Mouse (Mus musculus) neutrophil, adult 5-6 weeks (primary cell): ENCODE results near the gene Hs1bp3. TPM values are rescaled to one million over a fixed set of nuclear protein-coding genes. Genes with fewer than 3 reads are reported as not detected.

ENCODE experiments used
- ATAC-seq: fragments of 151-379, 151-347 bp; 2 replicates; pipeline ENCODE4 v1.8.0; 2017; ENCODE audit warnings: mild to moderate bottlenecking, moderate TSS enrichment; ENCODE audit not compliant: insufficient number of reproducible peaks, poor library complexity, low FRiP score, severe bottlenecking; ENCODE audit errors: extremely low read depth
- total RNA-seq: library from RNA; stranded (forward); fragments of 200-1000 nt; gene quantifications from 2 replicates; pipeline ENCODE4 v1.2.3, GENCODE M21; 2017

The Hs1bp3 gene
- total RNA-seq, 1 experiment from 2014 or later: 5.5 TPM

DNA sequence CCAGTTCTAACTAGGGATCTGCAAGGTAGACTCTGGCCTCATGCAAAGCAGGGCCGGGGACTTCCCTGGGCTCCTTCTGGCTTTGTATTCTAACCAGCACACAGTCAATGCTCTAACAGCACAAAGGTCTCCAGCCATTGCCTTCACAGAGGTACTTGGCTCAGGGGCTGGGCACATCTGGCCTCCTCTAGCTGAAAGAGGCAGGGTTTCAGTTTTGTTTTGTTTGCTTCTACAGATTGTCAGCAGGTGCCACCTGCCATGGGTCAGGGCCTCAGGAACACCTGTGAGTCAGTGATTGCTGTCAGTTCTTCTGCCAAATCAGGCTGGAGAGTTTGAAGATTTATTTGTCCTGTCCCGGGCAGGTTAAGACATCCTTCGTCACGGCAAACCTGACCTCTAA is 39.8 kb downstream of the Hs1bp3 start:
- peak; percentile 46 for ATAC-seq

DNA sequence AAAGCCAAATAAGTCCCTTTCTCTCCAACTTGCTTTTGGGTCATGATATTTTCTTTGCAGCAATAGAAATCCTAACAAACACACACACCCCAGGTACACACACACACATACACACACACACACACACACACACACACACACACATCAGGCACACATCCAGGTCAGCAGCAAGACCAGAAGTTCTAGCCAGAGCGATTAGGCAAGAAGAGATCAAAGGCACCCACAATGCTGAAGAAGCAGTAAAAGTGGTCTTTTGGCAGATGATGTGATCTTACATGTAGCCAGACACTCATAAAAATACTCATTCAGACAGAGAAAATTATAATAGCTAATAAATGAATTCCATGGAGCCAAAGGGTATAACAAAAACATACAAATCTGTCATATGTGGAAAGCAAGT is 41.0 kb downstream of the Hs1bp3 start:
- ATAC-seq: no peak

DNA sequence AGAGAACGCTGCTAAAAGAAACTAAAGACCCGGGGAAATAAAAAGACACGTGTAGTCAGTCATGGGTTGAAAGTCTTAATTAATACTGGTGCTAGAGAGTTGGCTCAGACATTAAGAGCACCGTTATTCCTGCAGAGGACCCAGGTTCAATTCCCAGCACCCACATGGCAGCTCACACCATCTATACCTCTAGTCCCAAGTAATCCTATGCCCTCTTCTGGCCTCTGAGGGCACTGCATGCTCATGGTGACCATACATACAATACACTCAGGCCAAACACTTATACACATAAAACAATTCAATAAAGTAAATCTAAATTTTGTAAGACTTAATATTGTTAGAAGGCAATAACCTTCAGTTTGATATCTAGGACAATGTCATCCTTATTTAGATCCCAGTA is 41.8 kb downstream of the Hs1bp3 start:
- ATAC-seq: no peak

DNA sequence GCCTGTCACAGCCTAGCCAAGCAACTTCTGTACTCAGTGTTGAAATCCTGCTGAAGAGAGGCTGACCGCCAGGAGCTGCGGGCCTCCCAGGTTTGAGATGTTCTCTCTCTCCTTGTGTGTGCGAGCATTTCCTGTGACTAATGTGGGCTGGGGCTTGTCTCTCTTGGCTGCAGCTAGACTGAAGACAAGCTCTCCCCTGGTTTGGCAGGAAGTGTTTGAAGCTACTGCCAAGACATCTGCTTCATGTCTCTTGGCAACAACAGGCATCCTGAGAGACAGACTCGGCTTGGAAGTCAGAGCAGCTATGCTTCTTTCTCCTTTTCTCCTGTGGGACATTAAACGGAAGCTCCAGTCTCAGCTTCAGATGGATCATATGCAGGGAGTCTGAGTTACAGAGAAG is 44.2 kb downstream of the Hs1bp3 start:
- ATAC-seq: peak; percentile 45

- ATAC-seq: no peak
Observed at GRCm38 (mm10) chr12:8358344-8358966, 45.2 kb downstream of the Hs1bp3 start.

DNA sequence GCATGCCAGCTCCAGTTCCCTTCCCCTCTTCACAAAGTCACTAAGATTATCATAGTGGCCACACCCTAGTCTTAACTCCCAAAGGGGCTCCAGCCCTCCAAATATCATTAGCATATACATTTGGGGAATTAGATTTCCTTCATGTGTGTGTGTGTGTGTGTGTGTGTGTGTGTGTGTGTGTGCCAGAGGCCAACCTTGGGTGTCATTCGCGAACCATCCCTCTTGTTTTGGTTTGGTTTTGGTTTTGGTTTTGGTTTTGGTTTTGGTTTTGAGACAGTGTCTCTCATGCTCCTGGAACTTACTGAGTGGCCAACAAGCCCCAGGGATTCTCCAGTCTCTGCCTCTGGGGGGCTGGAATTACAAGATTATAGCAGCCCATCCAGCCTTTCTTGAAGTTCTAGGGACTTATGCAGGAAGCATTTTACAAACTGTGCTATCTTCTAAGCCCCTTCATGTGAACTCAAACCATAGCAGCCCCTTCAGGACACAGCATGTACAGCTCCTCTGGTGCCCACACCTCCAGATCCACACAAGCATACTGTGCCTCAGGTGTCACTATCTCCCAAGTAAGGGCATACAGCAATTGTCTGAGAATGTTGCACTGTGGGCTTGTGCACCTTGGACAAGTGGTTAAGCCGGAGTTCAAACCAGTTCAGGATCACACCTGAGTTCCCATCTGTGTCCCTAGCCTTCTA is 46.3 kb downstream of the Hs1bp3 start:
- no peak for ATAC-seq

- no peak for ATAC-seq
Observed at GRCm38 (mm10) chr12:8361866-8362265, 48.6 kb downstream of the Hs1bp3 start.

DNA sequence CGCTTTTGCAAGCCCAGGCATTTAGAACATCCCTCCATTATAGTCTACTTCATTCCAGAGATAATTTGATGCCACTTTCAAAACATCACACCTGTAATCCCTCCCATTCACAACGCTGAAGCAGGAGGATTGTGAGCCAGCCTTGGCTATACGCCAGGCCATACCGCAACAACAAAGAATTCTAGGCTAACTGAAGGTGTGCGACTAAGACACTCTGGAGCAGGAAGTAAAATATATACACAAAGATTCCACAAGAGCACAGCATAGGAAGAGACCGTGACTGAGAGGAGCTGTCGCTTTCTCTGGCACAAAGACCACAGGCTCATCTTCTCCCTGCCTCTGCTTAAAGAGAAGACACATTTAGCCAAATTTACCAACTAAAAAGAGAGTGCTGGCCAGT is 49.2 kb downstream of the Hs1bp3 start:
- ATAC-seq: no peak

- no peak for ATAC-seq
Observed at GRCm38 (mm10) chr12:8364321-8364838, 51.1 kb downstream of the Hs1bp3 start.

- no peak for ATAC-seq
Observed at GRCm38 (mm10) chr12:8365336-8365735, 52.1 kb downstream of the Hs1bp3 start.

DNA sequence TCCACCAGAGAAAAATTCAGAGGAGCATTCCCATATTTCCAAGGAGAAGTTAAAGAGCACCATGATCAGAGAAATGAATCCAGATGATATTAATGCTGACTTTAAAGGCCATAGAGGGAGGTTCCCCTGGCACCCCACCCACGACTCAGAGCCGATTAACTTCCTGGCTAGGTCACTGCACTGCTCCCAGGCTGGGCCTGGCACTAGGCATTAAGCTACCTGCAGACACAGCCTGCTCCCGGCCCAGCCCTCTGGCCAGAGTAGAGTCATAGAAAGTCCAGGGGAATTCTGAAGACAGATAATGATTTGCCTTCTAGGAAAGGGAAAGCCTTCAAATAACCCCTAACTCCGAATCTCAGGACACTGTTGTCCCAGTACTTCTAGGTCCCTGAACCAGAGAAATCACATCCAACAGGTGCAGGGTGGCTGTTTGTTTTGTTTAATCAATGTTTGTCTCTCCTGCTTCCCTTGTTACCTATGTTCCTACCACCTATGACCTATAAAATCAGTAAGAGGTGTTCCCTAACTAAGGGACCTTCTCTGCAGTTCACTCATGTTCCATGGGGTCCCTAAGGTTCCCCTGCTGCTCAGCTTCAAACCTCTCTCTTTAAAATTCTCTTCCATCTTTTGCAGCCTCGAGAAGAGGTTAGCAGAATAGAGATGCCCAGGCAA is 52.8 kb downstream of the Hs1bp3 start:
- ATAC-seq: no peak

DNA sequence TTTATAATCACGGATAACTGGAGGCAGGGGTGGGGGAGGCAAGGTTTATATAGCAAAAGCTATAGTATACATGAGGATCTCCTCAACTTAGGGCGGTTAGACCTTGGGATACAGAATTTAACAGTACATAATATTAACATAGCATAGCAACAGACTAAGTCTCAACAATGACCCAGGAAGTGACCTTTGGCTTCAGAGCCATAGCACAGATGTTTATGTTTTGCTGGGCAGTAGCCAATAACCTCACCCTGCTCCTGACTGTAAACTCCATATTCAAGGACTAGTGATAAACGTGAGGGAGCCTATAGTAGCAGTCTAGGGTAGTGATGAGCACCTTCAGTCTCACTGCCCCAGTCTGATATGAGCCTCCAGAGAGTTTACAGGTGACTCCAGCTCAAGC is 53.5 kb downstream of the Hs1bp3 start:
- ATAC-seq: no peak

DNA sequence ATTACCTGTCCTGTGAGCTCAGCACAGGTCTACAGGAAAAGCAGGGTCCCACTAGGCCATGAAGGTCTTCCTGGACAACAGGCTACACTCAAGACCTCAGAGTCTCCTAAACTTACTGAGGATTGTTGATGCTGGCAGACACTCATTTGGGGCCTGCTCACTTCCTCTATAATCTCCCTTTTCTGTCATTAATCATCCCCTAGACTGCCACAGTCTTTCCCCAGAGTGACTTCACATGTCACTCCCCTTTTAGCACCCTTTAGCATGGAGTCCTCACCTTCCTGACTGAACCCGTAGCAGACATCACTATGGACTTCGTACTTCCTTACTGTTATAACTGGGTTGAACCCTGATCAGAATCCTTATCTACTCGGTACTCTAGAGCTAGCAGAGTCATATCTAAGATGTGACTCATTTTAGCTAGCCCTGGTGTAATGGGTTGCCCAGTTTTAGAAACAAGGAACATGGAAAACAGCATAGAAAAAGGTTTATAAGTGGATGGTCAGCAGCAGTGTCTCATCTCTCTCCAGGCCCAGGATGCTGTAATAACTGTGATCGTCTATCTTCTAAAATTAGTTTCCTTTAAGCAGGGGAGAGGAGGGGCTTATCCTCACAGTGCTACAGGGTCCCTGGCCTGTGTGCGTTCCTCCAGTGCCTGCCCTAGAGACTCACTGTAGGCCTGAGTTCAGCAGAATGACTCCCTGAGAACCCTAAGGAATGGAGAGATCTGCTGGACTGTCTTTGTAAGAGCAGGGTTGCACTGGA is 58.7 kb downstream of the Hs1bp3 start:
- no peak for ATAC-seq

DNA sequence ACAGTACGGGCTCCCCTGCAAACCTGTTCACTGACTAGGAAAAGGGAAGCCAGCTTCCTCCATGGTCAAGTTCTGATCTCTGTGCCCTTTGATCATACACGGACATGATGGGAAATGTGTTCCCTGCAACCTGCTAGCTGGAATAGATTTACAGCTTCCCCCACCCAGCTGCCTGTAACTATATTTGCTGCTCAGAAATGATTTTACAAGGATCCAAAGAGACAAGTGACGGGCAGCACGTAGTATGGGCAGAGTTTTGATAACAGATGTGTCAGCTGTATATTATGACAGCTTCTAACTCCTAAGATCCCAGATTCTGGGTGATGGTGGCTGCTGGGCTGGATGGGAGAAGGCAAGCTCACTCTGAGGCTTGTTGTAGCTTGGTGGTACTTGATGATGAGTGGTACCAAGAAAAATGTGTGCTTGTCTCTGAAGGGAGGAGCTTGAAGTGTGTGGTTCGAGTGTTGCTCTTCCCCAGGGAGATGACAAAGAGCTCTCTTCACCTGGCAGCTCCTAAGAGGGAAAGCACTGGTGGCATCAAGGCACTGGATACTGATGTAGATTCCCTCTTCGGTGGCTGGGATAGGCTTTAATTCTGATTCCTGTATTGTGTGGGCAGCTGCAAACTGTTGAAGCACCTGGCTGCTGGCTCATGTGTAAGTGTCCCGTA is 59.4 kb downstream of the Hs1bp3 start:
- ATAC-seq: no peak

- ATAC-seq: no peak
Observed at GRCm38 (mm10) chr12:8373741-8374140, 60.5 kb downstream of the Hs1bp3 start.

DNA sequence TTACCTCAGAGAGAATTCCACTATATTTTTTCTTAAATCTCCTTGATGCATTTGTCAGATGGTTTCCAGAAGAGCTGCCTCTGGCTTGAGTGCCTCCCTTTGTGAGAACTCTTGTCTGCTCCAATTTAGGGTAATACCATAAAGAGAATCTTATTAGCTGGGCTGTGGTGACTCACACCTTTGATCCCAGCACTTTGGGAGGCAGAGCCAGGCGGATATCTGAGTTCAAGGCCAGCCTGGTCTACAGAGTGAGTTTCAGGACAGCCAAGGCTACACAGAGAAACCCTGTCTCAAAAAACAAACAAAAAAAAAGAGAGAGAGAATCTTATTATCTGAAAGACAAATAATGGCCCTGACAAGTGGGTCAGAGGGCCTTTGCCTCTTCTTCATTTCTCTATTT is 63.9 kb downstream of the Hs1bp3 start:
- ATAC-seq: no peak

DNA sequence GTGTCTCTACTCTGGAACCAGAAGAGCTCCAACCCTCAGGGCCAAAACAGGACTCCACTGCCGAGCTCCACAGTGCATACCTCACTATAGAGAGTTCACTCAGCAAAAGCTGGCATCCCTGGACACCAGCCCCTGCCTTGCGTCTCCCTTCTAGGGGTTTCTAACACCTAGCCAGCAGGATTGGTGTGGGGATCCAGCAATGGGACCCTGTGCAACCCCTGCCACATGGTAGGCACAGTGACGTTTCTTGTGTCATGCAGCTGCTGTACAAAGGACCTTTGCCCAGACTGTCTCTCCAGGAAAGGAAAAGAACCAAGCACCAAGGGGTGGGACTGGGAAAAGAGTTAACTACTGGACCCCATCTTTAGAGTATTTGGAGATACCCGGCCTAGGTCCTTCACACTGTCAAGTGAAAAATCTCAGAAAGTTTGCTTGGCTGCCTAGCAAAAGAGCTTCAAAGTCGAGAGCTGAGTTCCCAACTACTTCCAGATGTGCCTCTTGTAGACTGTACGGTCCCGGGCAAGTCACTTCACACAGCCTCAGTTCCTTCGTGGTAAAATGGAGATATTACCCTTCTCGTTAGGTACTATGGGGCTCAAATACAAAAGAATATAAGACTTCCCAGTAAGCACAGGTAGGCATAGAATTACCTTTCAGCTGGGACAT is 64.9 kb downstream of the Hs1bp3 start:
- no peak for ATAC-seq

DNA sequence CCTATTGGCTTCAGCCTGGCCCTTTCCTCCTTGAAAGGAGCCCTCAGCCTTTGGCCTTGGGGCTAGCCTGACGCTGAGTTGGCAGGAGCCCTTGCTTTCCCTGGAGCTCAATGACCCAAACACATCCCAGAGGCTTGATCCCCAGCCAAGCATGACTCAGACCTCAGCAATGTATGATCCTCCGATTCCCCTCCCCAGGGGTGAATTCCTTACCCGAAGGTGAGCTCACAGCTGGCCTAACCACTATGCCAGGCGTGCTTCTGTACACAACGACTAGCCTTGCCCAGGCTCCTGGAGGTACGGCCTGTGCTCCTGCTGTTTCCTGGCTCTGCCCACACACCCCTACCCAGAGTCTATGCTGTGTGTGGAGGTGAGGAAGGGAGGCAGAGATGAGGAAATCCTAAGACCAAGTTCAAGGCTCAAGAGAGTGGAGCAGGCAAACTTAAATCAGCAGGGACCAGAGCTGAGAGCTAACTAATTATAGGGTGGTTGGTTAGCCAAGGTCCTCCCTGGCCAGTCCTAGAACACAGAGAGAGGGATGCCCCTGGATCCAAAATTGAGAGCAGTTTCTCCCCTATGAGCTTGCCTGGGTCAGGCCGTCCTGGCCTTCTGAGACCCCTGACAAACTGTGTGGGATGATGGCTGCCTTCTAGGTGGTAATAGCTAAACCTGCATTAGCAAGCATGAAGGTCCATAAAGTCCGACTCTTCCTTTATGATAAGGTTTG is 66.7 kb downstream of the Hs1bp3 start:
- ATAC-seq: no peak
